Mouse (Mus musculus): ENCODE results near the gene Zbtb6. TPM values are rescaled to one million over a fixed set of nuclear protein-coding genes. Genes with fewer than 3 reads are reported as not detected.

Zbtb6 gene
- total RNA-seq (2023) = 17.0 to 20.2 TPM (median 17.8 TPM) in 4 replicates

GRCm38 (mm10) chr2:37442611-37443591 lies at the start of gene Zbtb6, which contains the start of the genes Zbtb26 and Rabgap1:
Gene Zbtb6 (minus strand): TSS chr2:37443171.
Gene Zbtb26 (minus strand): TSS chr2:37443135.
Gene Rabgap1 (plus strand): TSS chr2:37443279.

GRCm38 (mm10) chr2:37422306-37423304 lies 20.4 kb downstream of the Zbtb6 start, which contains the start of gene Rc3h2:
Gene Rc3h2 (minus strand): TSS chr2:37422903.

Other genes with a start within 250 kb of the Zbtb6 start
- gene Olfr366, start 231.6 kb downstream of the Zbtb6 start, total RNA-seq (2023) = not detected in 4 replicates
- not detected in 4 replicates for gene Olfr368, start 116.7 kb downstream of the Zbtb6 start, total RNA-seq (2023)
- 27.3 to 37.4 TPM (median 34.6 TPM) in 4 replicates for gene Pdcl, start 83.8 kb downstream of the Zbtb6 start, total RNA-seq (2023)
- gene Rc3h2, start 20.3 kb downstream of the Zbtb6 start, total RNA-seq (2023) = 53.9 to 72.5 TPM (median 60.4 TPM) in 4 replicates
- 3.8 to 5.1 TPM (median 3.9 TPM) in 4 replicates for gene Zbtb26, start within 50 bp of the Zbtb6 start, total RNA-seq (2023)
- 45.3 to 48.3 TPM (median 46.2 TPM) in 4 replicates for gene Rabgap1, start 108 bp upstream of the Zbtb6 start, total RNA-seq (2023)
- 3.2 to 4.2 TPM (median 3.6 TPM) in 4 replicates for gene Gpr21, start 73.2 kb upstream of the Zbtb6 start, total RNA-seq (2023)

All from B cell, adult 62 days (primary cell).